Mouse (Mus musculus) cerebellum, adult 9-11 months (tissue): ENCODE data around the gene Chd9.
A peak's percentile ranks its signal among the peaks of the same experiment; 100 is the strongest.

Experiments
- DNase-seq: peaks from one replicate; pipeline ENCODE4 v3.0.0; 2022

The Chd9 gene

GRCm38 (mm10) chr8:90828181-90828986 is at the start of gene Chd9:
Chd9 (plus strand) TSS chr8:90828352.
- peak; percentile 95 for DNase-seq

- DNase-seq, result no peak
Measured at GRCm38 (mm10) chr8:90791616-90792015, 36.5 kb upstream of the Chd9 start.

- DNase-seq, result peak; percentile 51
Measured at GRCm38 (mm10) chr8:90793710-90794109, 34.4 kb upstream of the Chd9 start.

GRCm38 (mm10) chr8:90794990-90795861 is 32.9 kb upstream of the Chd9 start:
- DNase-seq, result peak; percentile 19

- no peak for DNase-seq
Measured at GRCm38 (mm10) chr8:90799473-90799872, 28.7 kb upstream of the Chd9 start.

GRCm38 (mm10) chr8:90813602-90814320 is 14.4 kb upstream of the Chd9 start:
- DNase-seq, result no peak

- no peak for DNase-seq
Measured at GRCm38 (mm10) chr8:90816061-90816882, 11.9 kb upstream of the Chd9 start.

- DNase-seq, result no peak
Measured at GRCm38 (mm10) chr8:90817293-90817692, 10.9 kb upstream of the Chd9 start, which contains the start of gene Gm19935. Gm19935 (minus strand) TSS chr8:90817393.

- no peak for DNase-seq
Measured at GRCm38 (mm10) chr8:90819561-90820320, 8.4 kb upstream of the Chd9 start.

- DNase-seq, result no peak
Measured at GRCm38 (mm10) chr8:90820321-90820696, 7.8 kb upstream of the Chd9 start.

GRCm38 (mm10) chr8:90822443-90822842 is 5.7 kb upstream of the Chd9 start:
- no peak for DNase-seq

GRCm38 (mm10) chr8:90825459-90825871 is 2.7 kb upstream of the Chd9 start:
- no peak for DNase-seq

GRCm38 (mm10) chr8:90828987-90829740 is 1.0 kb downstream of the Chd9 start:
- DNase-seq, result peak; percentile 56

GRCm38 (mm10) chr8:90829825-90830224 is 1.7 kb downstream of the Chd9 start:
- DNase-seq, result no peak

GRCm38 (mm10) chr8:90830980-90831379 is 2.8 kb downstream of the Chd9 start:
- DNase-seq, result no peak

GRCm38 (mm10) chr8:90832576-90833289 is 4.6 kb downstream of the Chd9 start:
- DNase-seq, result peak; percentile 57

GRCm38 (mm10) chr8:90833628-90834320 is 5.6 kb downstream of the Chd9 start:
- DNase-seq, result no peak

GRCm38 (mm10) chr8:90834321-90834672 is 6.1 kb downstream of the Chd9 start:
- DNase-seq, result no peak

- no peak for DNase-seq
Measured at GRCm38 (mm10) chr8:90837440-90837839, 9.3 kb downstream of the Chd9 start.
